Mouse (Mus musculus) G1E (cell line): Measurements from ENCODE around the gene Tmem94. TPM values are rescaled to one million over a fixed set of nuclear protein-coding genes. Genes with fewer than 3 reads are reported as not detected.

Source experiments
- ATAC-seq: 2 replicates; pipeline ENCODE4 v1.8.0; 2016; ENCODE audit warnings: mild to moderate bottlenecking; ENCODE audit not compliant: insufficient number of reproducible peaks, poor library complexity, low FRiP score, severe bottlenecking; ENCODE audit errors: extremely low read depth
- DNase-seq: peaks from one replicate; pipeline ENCODE4 v3.0.0; 2012; ENCODE audit warnings: low spot score
- H3K27me3 ChIP-seq: 2 replicates; pipeline ENCODE4 v1.6.1; 2012; ENCODE audit warnings: mild to moderate bottlenecking, low read length, inconsistent platforms; ENCODE audit not compliant: insufficient read depth
- H3K36me3 ChIP-seq: replicated peaks from 2 replicates; pipeline ENCODE3; 2012; ENCODE audit warnings: mild to moderate bottlenecking, inconsistent platforms
- H3K4me1 ChIP-seq: 2 replicates; pipeline ENCODE4 v1.6.1; 2012; ENCODE audit warnings: low read depth, low read length, inconsistent platforms, mixed read lengths; ENCODE audit not compliant: insufficient read depth
- H3K4me3 ChIP-seq: 2 replicates; pipeline ENCODE4 v1.5.1; 2012; ENCODE audit warnings: low read depth, mild to moderate bottlenecking, inconsistent platforms, low read length, moderate library complexity, mixed read lengths
- H3K9me3 ChIP-seq: replicated peaks from 2 replicates; pipeline ENCODE4 v1.6.1; 2012; ENCODE audit warnings: inconsistent platforms
- CTCF ChIP-seq: IDR thresholded peaks from 2 replicates; pipeline ENCODE4 v1.5.1; 2012; ENCODE audit warnings: low read depth, low read length, inconsistent platforms, mixed read lengths
- GATA1 ChIP-seq: IDR thresholded peaks from 2 replicates; pipeline ENCODE4 v1.6.1; 2012; ENCODE audit warnings: borderline replicate concordance, low read length, inconsistent platforms, mixed read lengths
- GATA2 ChIP-seq: IDR thresholded peaks from 2 replicates; pipeline ENCODE4 v1.6.1; 2012; ENCODE audit warnings: low read depth, low read length, inconsistent platforms, borderline replicate concordance
- POLR2AphosphoS5 ChIP-seq: IDR thresholded peaks from 2 replicates; pipeline ENCODE4 v1.6.1; 2012; ENCODE audit warnings: low read depth, low read length, inconsistent platforms; ENCODE audit not compliant: insufficient replicate concordance
- TAL1 ChIP-seq: conservative IDR thresholded peaks from 2 replicates; pipeline ENCODE4 v1.6.1; 2012; ENCODE audit warnings: low read depth, low read length, inconsistent platforms, mixed read lengths
- polyA plus RNA-seq: library from polyadenylated mRNA; stranded (reverse); fragments of >175 nt; gene quantifications from 2 replicates; pipeline ENCODE4 v1.2.3, GENCODE M21; 2012
- total RNA-seq, 2 experiments: library from RNA; stranded (forward) in 1 of 2; stranded (reverse) in 1 of 2; fragments of 200-1000 nt in 1 of 2; fragments of >200 nt in 1 of 2; fragmentation: Nextera tagmentation in 1 of 2; gene quantifications; 2 replicates each; pipeline ENCODE4 v1.2.3; 2014 to 2017

Tmem94 gene
- total and polyA plus RNA-seq, 3 experiments, result 18.1 to 67.9 (median 53.1) TPM

- Histone ChIP-seq H3K9me3 (no peaks in the 10 kb centered on the region), H3K4me1 (peaks cover 27% of the 10 kb centered on the region), H3K36me3 (no peaks in the 10 kb centered on the region), H3K4me3 (no peak overlapping the region), H3K27me3 (peaks cover 77% of the 10 kb centered on the region)
- DNase-seq (no peak), ATAC-seq (no peak)
- TF ChIP-seq GATA2 (no peak), CTCF (no peak), POLR2AphosphoS5 (no peak), GATA1 (no peak), TAL1 (no peak)
These were observed 40.9 kb downstream of the Tmem94 start for GRCm38 (mm10) chr11:115806154-115806553.

GRCm38 (mm10) chr11:115807306-115807705, 42.1 kb downstream of the Tmem94 start:
- H3K4me1 ChIP-seq, result peaks cover 27% of the 10 kb centered on the region
- H3K36me3 ChIP-seq, result no peaks in the 10 kb centered on the region
- no peak for DNase-seq
- H3K27me3 ChIP-seq, result peaks cover 82% of the 10 kb centered on the region
- H3K9me3 ChIP-seq, result no peaks in the 10 kb centered on the region
- no peak for ATAC-seq
- H3K4me3 ChIP-seq, result no peak overlapping the region
- no peak for TF ChIP-seq GATA1

- H3K36me3 ChIP-seq, result no peaks in the 10 kb centered on the region
- H3K27me3 ChIP-seq, result peaks cover 82% of the 10 kb centered on the region
- H3K4me3 ChIP-seq, result no peak overlapping the region
- no peaks in the 10 kb centered on the region for H3K9me3 ChIP-seq
- DNase-seq (no peak), ATAC-seq (no peak)
- peaks cover 33% of the 10 kb centered on the region for H3K4me1 ChIP-seq
- no peak for TF ChIP-seq POLR2AphosphoS5
- no peak for TF ChIP-seq TAL1
- no peak for TF ChIP-seq GATA1
These were observed 42.7 kb downstream of the Tmem94 start for GRCm38 (mm10) chr11:115807971-115808370.

- no peak for ATAC-seq
- no peak for TF ChIP-seq CTCF
- no peak for TF ChIP-seq TAL1
- TF ChIP-seq GATA2, result no peak
- no peak for TF ChIP-seq GATA1
- no peak for TF ChIP-seq POLR2AphosphoS5
These were observed 43.6 kb downstream of the Tmem94 start for GRCm38 (mm10) chr11:115808696-115809310.

GRCm38 (mm10) chr11:115809311-115809781, 44.1 kb downstream of the Tmem94 start:
- DNase-seq (no peak), ATAC-seq (no peak)
- Histone ChIP-seq H3K9me3 (no peaks in the 10 kb centered on the region), H3K4me3 (no peak overlapping the region), H3K4me1 (peaks cover 47% of the 10 kb centered on the region), H3K27me3 (peaks cover 80% of the 10 kb centered on the region), H3K36me3 (no peaks in the 10 kb centered on the region)
- TF ChIP-seq GATA1 (no peak), POLR2AphosphoS5 (no peak), CTCF (no peak), TAL1 (no peak), GATA2 (no peak)

More at GRCm38 (mm10) chr11:115808696-115809310, 43.6 kb downstream of the Tmem94 start:
- H3K36me3 ChIP-seq, result no peaks in the 10 kb centered on the region
- H3K9me3 ChIP-seq, result no peaks in the 10 kb centered on the region
- H3K4me3 ChIP-seq, result no peak overlapping the region; the same call in 1 of the 2 replicates
- H3K4me1 ChIP-seq, result peaks cover 42% of the 10 kb centered on the region
- H3K27me3 ChIP-seq, result peaks cover 81% of the 10 kb centered on the region
- peak; percentile 33 for DNase-seq

GRCm38 (mm10) chr11:115810377-115810776, 45.1 kb downstream of the Tmem94 start:
- Histone ChIP-seq H3K27me3 (peaks cover 74% of the 10 kb centered on the region), H3K4me3 (no peak overlapping the region), H3K9me3 (no peaks in the 10 kb centered on the region), H3K36me3 (no peaks in the 10 kb centered on the region), H3K4me1 (peaks cover 51% of the 10 kb centered on the region)
- ATAC-seq, result no peak
- no peak for DNase-seq
- TF ChIP-seq GATA1, result no peak

- H3K36me3 ChIP-seq, result peaks cover 11% of the 10 kb centered on the region
- no peaks in the 10 kb centered on the region for H3K9me3 ChIP-seq
- H3K27me3 ChIP-seq, result peaks cover 70% of the 10 kb centered on the region
- ATAC-seq (no peak), DNase-seq (no peak)
- peaks cover 56% of the 10 kb centered on the region for H3K4me1 ChIP-seq
- H3K4me3 ChIP-seq, result no peak overlapping the region
- no peak for TF ChIP-seq CTCF
- TF ChIP-seq GATA1, result no peak
- TF ChIP-seq GATA2, result no peak
- no peak for TF ChIP-seq TAL1
These were observed 46.3 kb downstream of the Tmem94 start for GRCm38 (mm10) chr11:115811381-115812093.
